Mouse (Mus musculus): ENCODE results near the gene Ikzf2.

Ikzf2 gene

GRCm38 (mm10) chr1:69513595-69514250 lies 173.3 kb downstream of the Ikzf2 start:
- DNase-seq (ENCODE audit: low spot score in 2 of 2): no peak

- no peak for DNase-seq (ENCODE audit: low spot score in 2 of 2)
These were observed 178.8 kb downstream of the Ikzf2 start for GRCm38 (mm10) chr1:69508275-69508674.

DNA sequence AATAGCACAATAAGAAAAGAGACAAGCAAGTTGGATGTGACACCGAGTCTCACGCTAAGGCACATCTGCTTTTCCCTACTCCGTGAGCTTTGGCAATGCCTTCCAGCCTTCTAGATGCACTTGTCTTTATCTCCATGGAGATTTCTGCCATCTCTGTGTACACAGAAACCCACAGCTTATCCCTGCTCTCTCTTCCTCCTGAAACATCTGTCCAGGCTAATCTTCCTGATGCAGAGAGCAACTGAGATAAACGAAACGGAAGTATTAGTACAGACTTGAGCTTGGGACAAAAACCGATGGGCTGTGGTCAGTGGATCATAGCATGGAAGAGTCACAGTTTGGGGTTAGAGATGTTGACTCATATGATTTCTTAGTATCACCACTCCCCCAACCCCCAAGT lies 179.5 kb downstream of the Ikzf2 start:
- no peak for DNase-seq (ENCODE audit: low spot score in 2 of 2)

GRCm38 (mm10) chr1:69506615-69507159 lies 180.4 kb downstream of the Ikzf2 start:
- no peak for DNase-seq (ENCODE audit: low spot score in 2 of 2)

DNA sequence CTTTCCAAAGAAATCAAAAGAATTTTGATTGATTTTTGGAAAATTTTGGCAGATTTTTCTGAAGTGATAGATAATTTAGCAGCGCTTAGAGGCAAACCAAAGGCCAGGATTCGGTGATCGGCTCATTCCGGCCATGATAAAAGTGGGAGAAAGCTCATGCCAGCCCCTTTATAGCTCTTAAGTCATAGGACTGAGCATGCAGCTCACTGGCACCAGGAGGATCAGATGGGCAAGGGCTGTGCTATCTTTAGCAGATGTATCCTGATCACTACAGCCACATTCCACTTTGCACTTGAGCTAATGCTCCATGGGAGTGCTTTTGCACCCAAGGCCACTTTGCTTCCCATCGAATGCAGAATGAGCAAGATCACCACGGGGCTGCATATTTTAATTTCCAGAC lies 181.0 kb downstream of the Ikzf2 start:
- DNase-seq (ENCODE audit: low spot score in 2 of 2): no peak

DNA sequence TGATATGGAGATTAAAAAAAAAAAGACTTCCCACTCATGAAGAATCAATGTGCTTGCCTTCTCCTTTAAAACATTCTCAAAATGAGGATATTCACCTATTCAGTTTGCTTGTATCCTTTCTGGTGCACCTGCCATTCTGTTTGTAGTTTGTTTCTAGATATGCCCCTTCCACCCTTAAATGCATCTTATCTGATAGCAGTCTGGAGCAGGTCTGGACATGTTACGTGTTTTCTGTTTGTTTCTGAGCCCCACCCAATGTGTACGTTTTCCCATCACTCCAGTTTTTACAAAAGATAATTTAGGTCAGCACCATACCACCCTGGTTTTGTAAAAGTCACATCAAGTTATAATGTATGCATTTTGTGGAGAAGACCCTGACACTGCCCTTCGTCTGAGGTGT lies 186.7 kb downstream of the Ikzf2 start:
- no peak for DNase-seq (ENCODE audit: low spot score in 2 of 2)

DNA sequence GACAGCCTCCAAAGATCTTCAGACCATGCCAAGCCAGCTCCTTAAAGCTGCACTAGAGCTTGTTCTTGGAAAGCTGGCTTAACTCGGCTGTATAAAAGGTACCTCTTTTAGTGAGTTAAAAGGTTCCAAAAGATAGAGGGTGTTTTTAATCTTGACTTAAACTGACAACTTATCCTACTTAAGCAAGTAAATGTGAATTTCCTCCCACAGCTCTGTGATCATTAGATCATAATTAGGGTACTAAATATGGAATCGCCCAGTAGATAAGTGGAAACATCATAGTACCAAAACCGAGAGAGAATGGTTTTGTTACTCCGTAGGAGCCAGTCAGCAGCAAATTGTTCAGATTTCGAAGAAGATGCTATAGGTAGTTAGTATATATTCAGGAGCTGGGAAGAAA lies 187.4 kb downstream of the Ikzf2 start:
- DNase-seq (ENCODE audit: low spot score in 2 of 2): no peak

GRCm38 (mm10) chr1:69498862-69499306 lies 188.2 kb downstream of the Ikzf2 start:
- DNase-seq (ENCODE audit: low spot score in 2 of 2): no peak

- DNase-seq (ENCODE audit: low spot score in 2 of 2): peak in 1 of 2 experiments; percentile 28
These were observed 191.0 kb downstream of the Ikzf2 start for GRCm38 (mm10) chr1:69496055-69496454.

- no peak for DNase-seq (ENCODE audit: low spot score in 2 of 2)
These were observed 193.6 kb downstream of the Ikzf2 start for GRCm38 (mm10) chr1:69493309-69494047.

GRCm38 (mm10) chr1:69492013-69492412 lies 195.0 kb downstream of the Ikzf2 start:
- no peak for DNase-seq (ENCODE audit: low spot score in 2 of 2)

DNA sequence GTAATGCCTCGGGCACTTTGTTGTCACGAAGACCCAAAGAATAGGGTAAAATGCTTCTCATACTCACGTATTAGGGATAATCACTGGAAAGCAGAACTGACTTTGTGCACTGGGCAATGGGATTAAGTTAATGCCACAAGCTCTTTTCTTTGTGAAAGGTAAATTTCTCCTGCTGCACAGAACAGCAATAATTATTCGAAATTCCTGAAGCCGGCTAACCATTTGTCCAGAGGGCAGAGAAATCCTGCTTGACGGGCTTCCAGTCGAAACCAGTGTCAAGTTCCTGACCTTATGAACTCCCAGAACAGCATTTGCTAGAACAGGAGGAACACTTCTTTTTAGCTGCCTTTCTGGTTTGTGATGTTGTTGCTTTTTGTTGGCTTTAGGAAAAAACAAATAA lies 198.0 kb downstream of the Ikzf2 start:
- DNase-seq (ENCODE audit: low spot score in 2 of 2): no peak

- DNase-seq (ENCODE audit: low spot score in 2 of 2): no peak
These were observed 198.4 kb downstream of the Ikzf2 start for GRCm38 (mm10) chr1:69488625-69489024.

Data from natural killer cell, adult 2 months (primary cell).